Mouse (Mus musculus): ENCODE results near the gene Eogt. TPM values are rescaled to one million over a fixed set of nuclear protein-coding genes. Genes with fewer than 3 reads are reported as not detected.
A peak's percentile ranks its signal among the peaks of the same experiment; 100 is the strongest.

Gene Eogt
- polyA plus RNA-seq (2012; rRNA removed) = 23.8 and 27.2 TPM in 2 replicates

- DNase-seq (ENCODE audit: low spot score) = peak; percentile 83
These were observed at the start of gene Eogt for GRCm38 (mm10) chr6:97148383-97149251. Gene Eogt, minus strand, starts transcription at chr6:97149182.

DNA sequence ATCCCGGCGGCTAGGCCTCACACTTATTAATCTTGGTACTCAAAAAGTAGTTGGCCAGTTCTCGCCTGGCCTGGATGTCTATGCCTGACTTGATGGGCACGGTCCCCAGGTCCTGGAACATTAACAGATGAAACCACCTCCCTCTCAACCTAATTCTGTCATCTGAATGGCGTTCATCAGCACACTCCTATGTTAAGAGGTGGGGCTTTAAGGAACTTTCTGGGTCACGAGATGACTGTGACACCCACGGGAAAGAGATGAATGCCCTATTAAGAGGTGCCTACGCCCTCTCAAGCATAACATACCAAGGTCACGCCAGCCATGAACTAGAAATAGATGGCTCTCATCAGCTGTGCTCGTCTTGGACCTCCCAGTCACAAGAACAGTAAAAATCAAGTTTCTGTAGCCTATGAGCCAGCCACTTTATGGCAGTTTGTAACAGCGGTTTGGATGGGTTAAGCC, 30.4 kb upstream of the Eogt start:
- no peak for DNase-seq (ENCODE audit: low spot score)

- DNase-seq (ENCODE audit: low spot score) = peak; percentile 93
These were observed 29.7 kb upstream of the Eogt start, which contains the start of gene Tmf1 for GRCm38 (mm10) chr6:97178491-97179366. Gene Tmf1, minus strand, starts transcription at chr6:97179122.

DNA sequence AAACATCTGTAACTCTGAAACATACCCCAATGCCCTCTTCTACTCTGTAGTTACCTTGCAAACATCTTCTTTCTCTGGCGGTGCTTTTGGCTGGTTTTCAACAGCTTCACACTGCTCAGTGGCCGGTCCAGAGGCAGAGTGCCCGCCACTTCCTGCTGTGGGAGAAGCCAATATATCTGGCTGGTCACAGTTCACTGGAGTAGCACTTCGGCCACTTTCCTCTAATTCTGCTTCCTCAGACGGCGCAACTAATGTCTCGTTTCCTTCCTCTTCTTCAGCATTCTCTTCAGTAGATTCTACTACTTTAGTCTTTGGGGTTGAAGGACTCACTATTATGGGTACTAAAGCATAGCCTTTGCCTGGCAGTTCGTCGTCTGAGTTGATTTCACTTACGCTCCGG, 26.7 kb upstream of the Eogt start:
- no peak for DNase-seq (ENCODE audit: low spot score)

- no peak for DNase-seq (ENCODE audit: low spot score)
These were observed 1.2 kb upstream of the Eogt start for GRCm38 (mm10) chr6:97150156-97150555.

DNA sequence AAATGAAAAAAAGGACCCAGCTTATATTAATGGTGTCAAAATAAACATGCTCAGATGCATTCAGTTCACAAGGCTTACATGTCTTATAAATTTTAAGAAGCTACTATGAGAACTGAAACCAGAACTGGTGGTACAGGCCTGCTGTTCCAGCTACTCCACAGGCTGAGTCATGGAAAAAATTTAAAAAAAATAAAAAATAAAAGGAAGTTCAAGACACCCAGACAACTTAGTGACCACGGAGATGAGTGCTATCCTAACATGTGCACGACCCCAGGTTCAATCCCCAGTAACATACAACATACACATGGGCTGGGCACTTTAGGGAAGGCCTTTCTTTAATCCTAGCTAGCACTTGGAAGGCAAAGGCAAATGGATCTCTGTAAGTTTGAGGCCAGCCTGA, 739 bp upstream of the Eogt start:
- DNase-seq (ENCODE audit: low spot score) = no peak

DNA sequence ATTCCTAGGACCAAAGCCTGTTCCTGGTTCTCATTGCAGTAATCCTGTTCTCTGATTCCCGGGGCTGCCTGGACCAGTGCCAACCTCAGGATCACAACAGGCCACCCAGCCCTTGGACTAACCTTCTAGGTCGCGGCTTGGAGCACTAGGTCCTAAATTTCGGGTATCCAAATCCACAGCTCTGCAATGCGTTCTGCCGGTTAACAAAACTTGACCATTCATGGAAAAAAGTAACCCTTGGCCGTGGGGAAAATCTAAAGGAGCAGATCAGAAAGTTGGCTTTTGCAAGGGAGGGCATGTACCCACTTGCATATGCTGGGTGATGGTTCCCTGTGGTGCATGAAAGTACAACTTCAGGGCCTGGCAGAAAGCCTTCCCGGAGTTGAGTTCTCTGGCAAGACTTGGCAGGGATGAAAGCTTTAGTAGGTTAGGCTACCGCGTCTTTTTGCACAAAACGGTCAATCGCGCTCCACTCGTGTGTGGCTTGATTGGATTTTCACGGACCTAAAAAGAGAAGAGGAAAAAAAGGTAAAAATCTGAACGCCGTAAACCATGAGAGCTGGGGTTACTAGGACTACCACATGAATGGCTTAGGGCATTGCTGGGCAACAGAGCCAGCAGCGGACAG, 1.1 kb downstream of the Eogt start:
- peak; percentile 28 for DNase-seq (ENCODE audit: low spot score)

DNA sequence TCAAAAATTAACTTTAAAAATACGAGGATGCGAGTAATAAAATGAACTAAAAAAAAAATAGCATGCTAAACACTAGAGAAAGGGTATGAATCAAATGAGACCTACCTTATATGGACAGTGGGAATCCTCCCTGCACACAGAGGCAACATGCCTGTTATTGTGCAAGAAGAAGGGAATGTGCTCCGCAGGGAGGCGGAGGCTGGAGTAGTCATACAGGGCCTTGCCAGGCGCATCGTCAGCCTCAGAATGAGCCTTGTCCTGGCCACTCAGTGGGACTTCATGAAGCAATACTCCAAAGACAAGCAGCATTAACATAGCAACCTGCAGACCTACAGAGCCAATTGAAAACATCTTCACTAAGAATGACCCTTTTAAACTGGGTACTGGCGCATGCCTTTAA, 3.8 kb downstream of the Eogt start:
- DNase-seq (ENCODE audit: low spot score) = peak; percentile 24

GRCm38 (mm10) chr6:97144359-97144758, 4.6 kb downstream of the Eogt start:
- DNase-seq (ENCODE audit: low spot score) = no peak

GRCm38 (mm10) chr6:97142611-97143010, 6.4 kb downstream of the Eogt start:
- no peak for DNase-seq (ENCODE audit: low spot score)

DNA sequence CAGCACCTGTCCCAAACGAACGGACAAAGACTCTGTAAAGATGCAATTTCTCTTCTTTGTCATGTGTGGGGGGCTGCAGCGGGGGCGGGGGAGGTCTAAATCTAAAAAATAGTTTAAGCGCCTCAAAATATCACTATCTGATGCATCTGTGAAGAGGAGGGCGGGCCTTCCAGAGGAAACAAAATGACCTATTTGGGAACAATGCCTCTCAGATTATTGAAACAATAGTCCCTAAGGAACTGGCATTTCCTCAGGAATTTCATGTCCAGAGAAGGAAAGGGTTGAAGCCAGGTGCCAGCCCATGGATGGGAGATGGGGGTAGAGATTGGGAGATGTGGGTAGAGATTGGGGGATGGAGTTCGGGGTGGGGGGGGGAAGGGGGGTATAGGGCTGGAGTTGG, 7.2 kb downstream of the Eogt start:
- DNase-seq (ENCODE audit: low spot score) = no peak

DNA sequence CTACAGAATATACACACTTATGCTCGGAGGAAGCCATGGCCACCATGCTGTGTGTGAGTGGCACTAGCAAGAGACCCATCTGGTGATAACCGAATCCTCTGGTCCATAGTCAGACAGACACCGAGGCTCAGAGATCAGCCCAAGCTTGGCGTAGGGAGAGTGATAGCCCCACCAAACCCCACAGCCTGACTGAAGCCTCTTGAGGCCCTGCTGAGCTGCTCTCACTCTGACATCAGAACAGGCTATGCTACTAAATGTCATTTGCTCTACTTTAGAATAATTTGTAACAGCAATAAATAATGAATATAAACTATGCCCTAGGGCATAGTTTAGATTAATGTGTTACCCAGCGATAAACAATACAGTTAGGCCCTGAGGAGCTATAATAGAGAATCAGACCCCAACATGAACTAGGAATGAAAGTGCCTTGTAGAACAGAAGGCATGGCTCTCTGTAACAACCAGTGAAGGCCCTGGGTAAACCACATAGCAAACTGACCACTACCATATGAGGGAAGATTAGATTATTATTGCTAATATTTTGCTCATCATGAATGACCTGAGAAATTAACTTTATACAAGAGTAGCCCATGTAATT, 16.2 kb downstream of the Eogt start:
- DNase-seq (ENCODE audit: low spot score) = no peak

- DNase-seq (ENCODE audit: low spot score) = no peak
These were observed 17.2 kb downstream of the Eogt start for GRCm38 (mm10) chr6:97131808-97132207.

DNA sequence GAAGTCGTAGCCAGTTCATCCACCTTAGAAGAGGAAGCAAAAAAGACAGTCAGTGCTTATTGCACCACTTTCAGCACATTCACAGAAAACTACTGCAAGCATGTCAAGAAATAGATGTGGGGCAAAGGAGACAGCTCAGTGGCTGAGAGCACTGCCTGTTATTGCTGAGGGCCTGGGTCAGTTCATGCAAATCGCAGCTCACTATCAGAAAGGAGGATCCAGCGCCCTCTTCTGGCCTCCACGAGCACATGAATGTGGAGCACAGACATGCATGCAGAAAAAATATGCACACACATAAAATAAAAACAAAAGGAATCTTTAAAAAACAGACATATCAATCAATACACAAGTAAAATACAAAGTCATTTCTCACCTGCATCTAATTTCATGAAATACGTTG, 18.0 kb downstream of the Eogt start:
- DNase-seq (ENCODE audit: low spot score) = no peak

- DNase-seq (ENCODE audit: low spot score) = no peak
These were observed 24.5 kb downstream of the Eogt start for GRCm38 (mm10) chr6:97124336-97125010.

DNA sequence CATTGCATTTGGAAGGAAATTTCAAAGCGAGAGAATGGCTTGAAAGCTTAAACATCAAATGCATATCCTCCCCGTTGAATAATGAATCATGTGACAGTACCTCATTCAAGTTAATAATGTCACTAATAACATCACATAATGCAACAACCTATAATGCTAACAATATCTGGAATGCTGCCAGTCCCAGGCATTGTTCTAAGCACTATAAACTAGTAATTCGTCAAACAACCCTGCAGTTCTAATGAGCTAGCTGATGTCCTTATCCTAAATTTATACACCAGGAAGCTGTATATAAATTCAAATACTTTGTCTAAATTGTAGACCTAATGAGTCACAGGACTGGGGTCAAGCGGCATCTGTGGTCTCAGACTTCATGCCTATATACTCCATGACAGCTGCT, 28.1 kb downstream of the Eogt start:
- no peak for DNase-seq (ENCODE audit: low spot score)

- no peak for DNase-seq (ENCODE audit: low spot score)
These were observed 30.7 kb downstream of the Eogt start for GRCm38 (mm10) chr6:97118327-97118726.

DNA sequence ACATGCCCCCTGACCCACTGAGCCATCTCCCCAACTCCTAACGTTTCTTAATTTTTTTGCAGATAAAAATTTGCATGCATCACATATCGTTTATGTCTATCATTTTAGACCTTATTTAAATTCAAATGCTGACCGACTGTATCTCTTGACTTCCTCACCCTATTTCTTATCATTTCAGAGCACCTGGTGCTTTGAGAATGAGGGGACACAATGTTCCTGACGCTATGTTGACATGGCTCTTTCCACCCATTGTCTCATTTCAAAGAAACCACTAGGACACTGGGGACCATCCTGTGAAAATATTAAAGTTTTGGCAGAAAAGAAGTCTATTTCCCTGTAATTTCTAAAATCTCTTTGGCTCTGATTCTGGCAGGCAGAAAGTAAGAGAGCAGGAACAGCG, 32.1 kb downstream of the Eogt start:
- no peak for DNase-seq (ENCODE audit: low spot score)

GRCm38 (mm10) chr6:97114821-97115220, 34.2 kb downstream of the Eogt start:
- no peak for DNase-seq (ENCODE audit: low spot score)

- no peak for DNase-seq (ENCODE audit: low spot score)
These were observed 36.8 kb downstream of the Eogt start for GRCm38 (mm10) chr6:97112177-97112576.

GRCm38 (mm10) chr6:97106777-97107176, 42.2 kb downstream of the Eogt start:
- no peak for DNase-seq (ENCODE audit: low spot score)

Measured in urinary bladder, adult 2 months (tissue).